Mouse (Mus musculus) spleen, postnatal 10 days (tissue): ENCODE measurements around the gene Lrrc34.

ENCODE experiments used
- DNase-seq, 2 experiments: peaks; one replicate each; pipeline ENCODE4 v3.0.0; 2021 to 2022; ENCODE audit warnings: low spot score in 2 of 2

The Lrrc34 gene

GRCm38 (mm10) chr3:30600717-30601116, 47.0 kb downstream of the Lrrc34 start:
- DNase-seq: peak; percentile 44 to 51

- DNase-seq: peak; percentile 32 to 52
Measured at GRCm38 (mm10) chr3:30599711-30600545, 47.7 kb downstream of the Lrrc34 start, which contains the start of gene Actrt3. Gene Actrt3, minus strand, starts transcription at chr3:30599939.

GRCm38 (mm10) chr3:30597271-30597670, 50.4 kb downstream of the Lrrc34 start:
- DNase-seq: no peak

- DNase-seq: peak in 1 of 2 experiments; percentile 31
Measured at GRCm38 (mm10) chr3:30595111-30595832, 52.4 kb downstream of the Lrrc34 start.

- DNase-seq: peak in 1 of 2 experiments; percentile 44
Measured at GRCm38 (mm10) chr3:30593719-30594485, 53.8 kb downstream of the Lrrc34 start.

- no peak for DNase-seq
Measured at GRCm38 (mm10) chr3:30592418-30592853, 55.2 kb downstream of the Lrrc34 start.

GRCm38 (mm10) chr3:30588865-30589264, 58.8 kb downstream of the Lrrc34 start:
- DNase-seq: no peak
